Mouse (Mus musculus): ENCODE data around the gene Nr2e1.

The Nr2e1 gene

DNA sequence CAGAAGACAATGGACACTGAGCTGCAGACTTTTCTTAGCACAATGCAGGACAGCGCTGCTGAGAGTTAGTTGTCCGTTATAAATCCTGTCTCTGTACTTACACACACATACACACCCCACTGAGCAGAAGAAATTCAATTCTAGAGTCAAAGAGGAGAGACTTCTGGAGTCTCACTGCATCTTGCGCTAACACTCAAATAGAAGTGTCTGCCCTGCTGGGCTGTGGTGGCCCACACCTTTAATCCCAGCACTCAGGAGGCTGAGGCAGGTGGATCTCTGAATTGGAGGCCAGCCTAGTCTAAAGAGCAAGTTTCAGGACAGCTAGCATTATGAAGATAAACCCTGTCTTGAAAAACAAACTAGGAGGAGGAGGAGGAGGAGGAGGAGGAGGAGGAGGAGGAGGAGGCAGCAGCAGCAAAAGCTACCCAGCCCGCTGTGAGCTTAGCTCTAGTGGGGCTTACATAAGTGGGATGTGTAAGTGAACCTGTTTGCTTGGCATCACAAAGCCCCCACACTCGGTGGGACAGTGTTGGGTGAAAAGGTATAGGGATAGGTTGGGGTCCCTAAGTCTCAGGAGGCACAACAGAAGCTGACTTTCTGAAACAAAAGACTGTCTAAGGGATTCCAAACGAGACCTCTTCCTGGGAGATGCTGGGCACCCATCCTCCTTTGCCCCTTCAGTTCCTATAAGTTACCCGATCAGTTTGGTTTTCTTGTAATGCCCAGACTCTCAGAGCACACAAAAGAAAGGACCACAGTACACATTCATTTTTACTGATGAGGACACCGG lies 4.7 kb upstream of the Nr2e1 start:
- no peak for DNase-seq (ENCODE audit: low spot score)

DNA sequence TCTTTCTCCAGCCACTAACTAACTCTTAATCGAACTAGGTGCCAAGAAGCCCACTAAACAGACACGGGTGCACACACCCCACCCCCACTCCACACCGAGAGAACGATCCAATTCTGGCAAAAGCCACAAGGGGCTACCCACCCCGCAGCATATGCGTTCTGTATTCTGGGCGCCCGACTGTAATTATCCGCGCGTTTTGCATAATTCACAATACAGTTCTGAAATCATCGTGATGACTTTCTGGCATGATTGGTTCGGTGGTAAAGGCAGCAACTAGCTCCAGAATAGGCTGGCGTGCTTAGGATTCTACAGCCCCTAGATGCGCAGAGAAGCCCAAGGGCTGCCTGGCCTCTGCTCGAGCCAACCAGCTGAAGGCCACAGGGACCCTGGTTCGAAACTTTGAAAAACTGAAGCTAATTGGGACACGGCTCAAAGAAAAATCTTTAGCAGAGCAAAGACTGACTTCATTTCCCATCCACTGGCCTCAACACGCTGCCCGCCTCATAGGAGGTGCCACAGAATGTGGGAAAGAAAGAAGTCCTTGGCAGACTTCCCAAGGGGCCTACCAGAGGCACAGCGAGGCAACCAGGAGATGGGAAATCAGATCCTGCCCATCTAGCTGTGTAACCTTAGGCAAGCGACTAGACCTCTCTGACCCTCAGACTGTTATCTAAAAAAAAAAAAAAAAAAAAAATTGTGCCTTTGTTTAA lies 2.3 kb upstream of the Nr2e1 start:
- no peak for DNase-seq (ENCODE audit: low spot score)

- no peak for DNase-seq (ENCODE audit: low spot score)
These were observed 1.7 kb upstream of the Nr2e1 start for GRCm38 (mm10) chr10:42585156-42585555.

DNA sequence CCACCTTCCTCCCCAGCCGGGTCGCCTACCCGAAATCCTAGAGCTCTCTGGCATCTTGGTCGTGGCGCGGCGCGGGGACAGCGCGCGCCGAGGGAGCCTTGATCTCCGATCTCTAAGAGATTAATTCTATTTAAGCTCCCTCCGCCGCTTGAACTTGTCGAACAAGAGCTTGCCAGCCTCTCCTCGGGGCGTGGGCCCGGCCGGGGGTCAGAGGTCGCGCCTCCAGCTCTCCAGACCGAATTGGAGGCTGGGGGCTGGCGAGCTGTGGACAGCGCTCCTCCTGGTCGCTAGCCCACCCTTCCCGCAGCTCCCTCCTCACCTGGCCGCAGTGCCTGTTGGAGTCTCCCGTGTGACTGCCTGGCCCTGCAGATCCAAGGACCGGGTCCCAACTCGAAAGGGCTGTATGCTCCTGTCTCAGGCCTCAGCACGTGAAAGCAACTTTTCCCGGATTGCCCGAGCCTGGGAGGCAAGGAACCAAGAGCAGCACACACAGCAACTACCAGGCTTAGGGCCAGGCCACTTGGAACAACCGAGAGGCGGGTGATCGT lies 1.1 kb upstream of the Nr2e1 start:
- DNase-seq (ENCODE audit: low spot score): no peak

DNA sequence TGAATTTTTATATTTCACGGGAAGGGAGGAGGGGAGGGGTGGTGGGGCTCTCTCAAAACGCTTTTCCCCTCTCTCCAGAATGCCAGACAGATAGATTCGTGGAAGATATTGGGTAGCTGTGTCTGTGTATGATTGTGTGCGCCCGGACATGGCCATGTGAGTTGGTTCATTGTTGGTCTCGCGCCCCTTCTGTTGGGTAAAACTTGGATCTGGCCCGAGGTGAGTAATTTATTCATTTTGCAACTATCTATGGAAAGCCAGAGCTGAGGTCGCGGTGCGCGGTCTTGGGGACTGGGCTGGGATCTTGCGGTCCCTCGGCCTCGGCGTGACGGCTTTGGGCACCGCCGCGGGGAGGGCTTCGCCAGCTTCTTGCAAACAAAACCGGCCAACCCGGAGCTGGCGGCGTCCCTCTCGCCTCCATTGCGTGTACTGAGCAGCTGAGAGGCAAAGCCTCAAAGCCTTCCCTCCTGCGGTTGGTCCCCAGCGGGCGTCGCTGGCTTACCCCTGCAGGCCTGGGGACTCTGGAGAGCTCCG lies 537 bp upstream of the Nr2e1 start:
- no peak for DNase-seq (ENCODE audit: low spot score)

GRCm38 (mm10) chr10:42582566-42583110 lies 794 bp downstream of the Nr2e1 start:
- no peak for DNase-seq (ENCODE audit: low spot score)

DNA sequence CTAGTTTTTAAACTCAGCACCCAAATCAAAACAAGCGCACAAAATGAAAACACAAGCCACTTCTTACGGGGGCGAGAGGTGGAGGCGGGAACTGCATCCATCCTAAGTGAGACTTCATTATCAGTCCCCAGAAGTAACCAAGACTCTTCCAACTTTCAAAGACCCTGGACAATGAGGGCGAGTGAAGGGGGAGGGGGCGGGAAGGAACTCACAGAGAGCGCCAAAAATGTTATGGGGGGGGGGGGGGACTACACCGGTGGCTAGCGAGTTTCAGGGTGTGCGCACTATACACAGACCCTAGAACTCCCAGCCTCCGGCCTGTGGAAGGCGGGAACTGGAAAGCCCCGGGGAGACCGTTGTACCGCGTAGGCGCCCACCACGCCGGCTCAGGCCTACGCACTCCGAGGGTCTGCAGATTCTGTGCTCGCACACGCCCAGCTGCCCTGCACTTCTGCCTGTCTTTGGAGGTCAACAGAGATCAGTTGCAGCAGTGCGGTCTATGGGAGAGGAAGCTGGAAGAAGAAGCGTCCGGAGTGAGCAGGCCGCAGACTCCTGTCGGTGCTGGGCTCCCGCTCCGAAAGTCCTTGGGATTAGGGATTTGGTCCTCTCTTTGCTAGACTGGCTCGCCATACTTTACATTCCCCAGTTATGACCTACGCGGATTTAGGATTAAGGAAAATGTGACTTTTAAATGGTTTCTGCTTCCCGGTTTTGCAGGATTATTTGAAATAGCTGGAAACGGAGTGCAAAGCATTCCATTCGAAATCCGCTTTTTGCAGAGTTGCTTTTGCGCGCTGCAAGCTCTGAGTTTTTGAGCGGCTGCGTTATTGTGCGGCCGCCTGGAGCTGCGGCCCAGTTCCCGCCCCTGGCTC lies 1.5 kb downstream of the Nr2e1 start:
- DNase-seq (ENCODE audit: low spot score): no peak

DNA sequence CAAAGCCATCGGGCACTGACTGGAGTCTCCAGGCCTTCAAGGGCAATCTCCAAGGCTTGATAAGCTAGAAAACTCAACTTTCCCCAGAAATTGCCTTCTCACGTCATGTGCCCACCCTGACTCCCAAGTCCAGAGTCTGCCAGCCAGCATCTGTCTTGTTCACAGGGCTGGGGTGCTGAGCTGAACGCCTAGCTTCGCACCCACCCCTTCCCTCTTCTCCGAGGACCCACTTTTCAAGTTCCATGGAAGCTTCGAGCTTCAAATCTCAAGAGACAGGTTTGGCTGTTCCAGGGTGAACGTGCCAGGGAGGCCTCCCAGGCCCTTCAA lies 2.5 kb downstream of the Nr2e1 start:
- no peak for DNase-seq (ENCODE audit: low spot score)

DNA sequence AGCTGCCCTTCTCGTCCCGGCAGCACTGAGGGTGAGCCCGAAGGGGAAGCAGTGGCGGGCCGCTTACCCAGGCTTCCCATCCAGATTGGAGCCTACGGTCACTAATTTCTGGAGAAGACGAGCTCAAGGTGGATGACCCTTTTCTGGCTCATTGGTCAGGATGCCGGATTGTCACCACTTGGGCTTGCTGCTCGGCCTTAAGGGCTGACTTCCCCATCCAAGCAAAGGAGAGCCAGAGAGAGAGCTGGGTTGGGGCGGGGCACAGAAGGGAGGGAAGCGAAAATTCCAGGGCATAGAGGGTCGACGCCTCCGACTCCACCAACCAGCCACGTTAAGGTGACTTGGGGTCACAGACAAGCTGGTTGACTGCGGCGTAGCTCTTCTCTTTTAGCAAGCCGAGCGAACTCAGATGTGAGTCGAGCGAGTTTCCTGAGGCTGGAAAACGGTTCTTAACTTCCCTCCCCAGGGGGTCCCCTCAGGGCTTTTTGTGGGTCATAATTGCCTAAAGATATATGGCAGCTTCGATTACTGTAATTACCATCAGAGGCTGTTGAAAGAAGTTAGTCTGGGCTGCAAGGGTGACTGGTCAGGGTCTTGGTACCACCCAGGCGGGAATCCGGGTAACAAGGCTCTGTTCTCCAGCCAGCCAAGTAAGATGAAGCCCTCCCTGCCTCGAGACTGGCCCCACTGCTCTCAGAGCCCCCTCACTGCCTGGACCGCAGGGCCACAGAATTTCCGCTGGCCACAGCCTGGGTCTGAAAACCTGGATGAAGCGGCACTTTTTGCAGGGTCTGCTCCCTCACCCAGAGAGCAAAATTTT lies 3.1 kb downstream of the Nr2e1 start:
- no peak for DNase-seq (ENCODE audit: low spot score)

- DNase-seq (ENCODE audit: low spot score): no peak
These were observed 3.8 kb downstream of the Nr2e1 start for GRCm38 (mm10) chr10:42579475-42580130.

GRCm38 (mm10) chr10:42578698-42579474 lies 4.5 kb downstream of the Nr2e1 start:
- DNase-seq (ENCODE audit: low spot score): no peak

GRCm38 (mm10) chr10:42578281-42578675 lies 5.2 kb downstream of the Nr2e1 start:
- no peak for DNase-seq (ENCODE audit: low spot score)

- no peak for DNase-seq (ENCODE audit: low spot score)
These were observed 5.7 kb downstream of the Nr2e1 start for GRCm38 (mm10) chr10:42577525-42578280.

DNA sequence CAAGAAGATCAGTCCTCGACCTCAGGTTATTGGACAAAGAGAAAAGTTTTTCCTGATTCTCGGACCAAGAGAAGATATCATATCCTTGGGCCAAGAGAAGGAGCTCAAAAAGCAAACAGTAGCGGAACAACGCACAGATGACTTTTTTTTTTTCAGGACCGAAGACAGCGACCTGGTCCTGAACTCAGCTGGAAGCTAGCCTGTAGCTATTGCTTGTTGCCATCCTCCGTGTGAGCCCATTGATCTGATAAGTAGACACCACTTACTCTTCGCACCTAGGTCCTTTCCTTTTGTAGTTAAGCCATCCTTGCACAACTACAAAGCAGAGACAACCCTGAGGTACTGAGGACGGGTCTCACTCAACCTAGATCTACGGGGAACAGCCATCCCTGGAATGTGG lies 8.8 kb downstream of the Nr2e1 start:
- DNase-seq (ENCODE audit: low spot score): no peak

DNA sequence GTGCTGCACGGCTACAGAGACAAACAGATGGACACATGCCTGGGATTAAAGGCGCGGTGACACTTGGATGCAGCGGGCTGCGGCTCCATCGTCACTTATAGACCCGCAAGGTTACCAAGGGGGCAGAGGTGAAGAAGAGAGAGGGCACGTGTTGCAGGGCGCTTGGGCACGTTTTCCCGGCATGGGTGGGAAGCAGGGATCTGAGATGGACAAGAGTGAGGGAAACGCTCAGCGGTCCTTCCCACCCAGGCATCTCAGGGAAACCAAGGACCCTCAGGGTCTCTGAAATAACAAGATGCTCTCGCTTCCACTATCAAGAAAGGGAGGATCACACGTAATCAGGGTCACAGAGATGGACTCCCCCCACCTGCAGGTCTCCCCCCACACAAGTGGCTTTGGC lies 10.5 kb downstream of the Nr2e1 start:
- DNase-seq (ENCODE audit: low spot score): no peak

GRCm38 (mm10) chr10:42572567-42572966 lies 10.9 kb downstream of the Nr2e1 start:
- DNase-seq (ENCODE audit: low spot score): no peak

DNA sequence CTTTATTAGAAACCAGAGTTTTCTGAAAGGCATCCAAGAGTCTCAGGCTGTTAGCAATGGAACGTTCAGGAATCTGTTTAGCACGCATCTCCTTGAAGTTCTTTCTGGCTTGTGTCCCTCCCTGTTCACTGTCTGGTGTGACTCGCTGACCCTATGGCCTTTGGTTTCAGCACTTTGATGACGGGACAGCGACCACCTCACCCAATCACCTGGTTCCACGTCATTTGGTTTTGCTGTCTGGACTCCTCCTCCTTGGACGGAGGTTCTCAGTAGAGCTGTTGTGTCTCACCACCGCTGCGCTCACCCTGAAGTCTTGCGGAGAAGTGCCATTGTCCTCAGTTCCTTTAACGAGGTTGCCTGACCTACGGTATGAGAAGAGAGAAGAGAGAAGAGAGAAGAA lies 21.2 kb downstream of the Nr2e1 start:
- DNase-seq (ENCODE audit: low spot score): peak; percentile 80

- no peak for DNase-seq (ENCODE audit: low spot score)
These were observed 23.7 kb downstream of the Nr2e1 start for GRCm38 (mm10) chr10:42559581-42560200.

DNA sequence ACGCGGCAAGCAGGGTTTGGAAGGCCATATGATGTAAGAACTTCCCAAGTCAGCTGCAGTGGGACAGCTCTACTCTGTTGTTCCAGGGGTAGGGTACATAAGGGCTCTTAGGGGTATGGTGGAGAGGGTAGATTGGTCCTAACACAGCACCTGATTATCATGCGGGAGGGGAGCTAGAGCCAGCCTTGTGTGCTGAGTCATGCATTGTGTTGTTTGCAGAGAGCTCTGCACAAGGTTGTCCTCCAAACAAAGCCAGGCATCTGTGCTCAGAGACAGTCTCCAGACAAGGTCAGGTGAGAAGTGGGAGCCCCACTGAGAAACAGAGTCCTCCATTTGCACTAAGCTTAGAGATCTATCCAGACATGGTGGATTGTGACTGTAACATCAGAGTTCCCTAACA lies 36.9 kb downstream of the Nr2e1 start:
- no peak for DNase-seq (ENCODE audit: low spot score)

Measured in yolk sac, embryonic 10.5 days (tissue).